Mouse (Mus musculus) lung, postnatal 14 days (tissue): ENCODE measurements around the gene Rtcb.
A peak's percentile ranks its signal among the peaks of the same experiment; 100 is the strongest.

Experiments
- DNase-seq: peaks from one replicate; pipeline ENCODE4 v3.0.0; 2021

Gene Rtcb

DNA sequence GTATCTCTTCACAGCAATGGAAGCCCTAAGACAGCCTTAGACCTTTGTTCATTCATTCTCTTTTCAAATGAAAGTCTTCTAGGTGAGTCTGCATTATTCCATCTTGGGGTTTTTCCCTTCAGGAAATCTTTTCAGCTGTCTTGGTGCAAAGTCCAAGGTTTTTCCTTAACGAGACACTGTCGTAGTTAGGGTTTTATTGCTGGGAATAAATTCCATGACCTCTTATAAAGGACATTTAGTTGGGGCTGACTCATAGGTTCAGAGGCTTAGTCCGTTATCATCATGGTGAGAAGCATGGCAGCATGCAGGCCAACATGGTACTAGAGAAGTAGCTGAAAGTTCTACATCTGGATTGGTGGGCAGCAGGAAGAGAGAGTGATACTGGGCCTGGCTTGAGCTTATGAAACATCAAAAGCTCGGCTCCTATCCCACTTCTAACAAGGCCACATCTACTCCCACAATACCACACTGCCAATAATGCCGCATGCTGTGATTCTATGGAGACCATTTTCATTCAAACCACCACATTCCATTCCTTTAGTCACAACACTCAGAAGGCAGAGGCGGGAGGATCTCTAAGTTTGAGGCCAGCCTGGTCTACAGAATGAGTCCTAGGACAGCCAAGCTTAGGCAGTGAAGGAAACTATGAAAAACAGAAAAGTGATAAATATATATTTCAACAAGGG is 21.2 kb downstream of the Rtcb start:
- no peak for DNase-seq

DNA sequence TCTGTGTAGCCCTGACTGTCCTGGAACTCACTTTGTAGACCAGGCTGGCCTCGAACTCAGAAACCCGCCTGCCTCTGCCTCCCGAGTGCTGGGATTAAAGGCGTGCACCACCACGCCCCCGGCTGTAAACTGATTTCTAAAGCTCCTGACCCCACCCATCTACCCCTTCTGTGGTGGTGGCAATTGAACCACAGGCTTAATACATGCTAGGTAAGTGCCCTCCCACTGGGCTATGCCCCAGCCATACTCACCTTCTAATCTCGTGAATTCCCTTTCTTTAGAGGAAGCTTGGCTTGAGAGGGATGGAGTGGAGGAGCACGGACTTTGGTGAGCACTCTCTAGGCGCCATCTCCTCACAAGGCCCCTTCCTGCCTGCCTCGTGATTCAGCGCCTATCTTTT is 27.7 kb downstream of the Rtcb start:
- DNase-seq = no peak

DNA sequence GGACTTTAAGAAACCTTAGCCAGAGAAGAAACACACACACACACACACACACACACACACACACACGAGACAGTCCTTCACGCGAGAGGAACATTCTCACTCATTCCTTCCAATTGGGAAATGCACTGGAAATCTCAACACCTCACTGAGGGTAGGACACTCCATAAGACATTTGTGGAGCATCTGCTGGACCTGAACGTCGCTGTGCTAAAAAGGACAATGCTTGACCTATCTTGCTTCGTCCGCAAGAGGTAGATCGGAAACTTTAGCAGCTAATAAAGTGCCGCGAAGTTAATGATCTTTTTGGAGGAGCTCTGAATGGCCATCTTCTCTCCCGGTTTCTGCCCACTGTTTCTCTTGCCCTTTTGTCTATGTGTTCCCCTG is 28.4 kb downstream of the Rtcb start:
- no peak for DNase-seq

DNA sequence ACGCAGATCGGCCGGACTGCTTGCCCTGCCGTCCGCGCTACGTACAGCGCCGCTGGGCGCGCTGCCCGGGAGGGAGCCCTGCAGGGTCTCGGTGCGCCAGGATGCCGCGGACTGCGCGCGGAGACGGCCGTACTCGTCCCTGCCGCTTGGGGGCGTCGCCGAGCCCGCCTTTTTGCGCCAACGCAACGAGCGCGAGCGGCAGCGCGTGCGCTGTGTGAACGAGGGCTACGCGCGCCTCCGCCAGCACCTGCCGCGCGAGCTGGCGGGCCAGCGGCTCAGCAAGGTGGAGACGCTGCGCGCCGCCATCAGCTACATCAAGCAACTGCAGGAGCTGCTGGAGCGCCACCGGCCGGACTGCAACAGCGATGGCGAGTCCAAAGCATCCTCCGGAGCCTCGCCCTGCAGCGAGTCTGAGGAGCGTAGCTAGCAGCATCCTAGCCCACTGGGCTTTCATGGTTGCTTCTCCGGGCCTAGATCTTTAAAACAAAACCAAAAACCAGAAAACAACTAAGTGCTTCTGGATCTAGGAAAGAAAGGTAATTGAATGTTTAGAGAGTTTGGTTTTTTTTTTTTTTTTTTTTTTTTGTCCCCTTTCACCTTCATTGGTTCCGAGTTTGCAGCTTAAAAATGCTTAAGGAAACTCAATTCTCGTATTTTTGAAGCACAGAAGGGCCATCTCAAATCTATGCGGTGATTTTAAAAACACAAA is 29.0 kb downstream of the Rtcb start:
- peak; percentile 63 for DNase-seq

DNA sequence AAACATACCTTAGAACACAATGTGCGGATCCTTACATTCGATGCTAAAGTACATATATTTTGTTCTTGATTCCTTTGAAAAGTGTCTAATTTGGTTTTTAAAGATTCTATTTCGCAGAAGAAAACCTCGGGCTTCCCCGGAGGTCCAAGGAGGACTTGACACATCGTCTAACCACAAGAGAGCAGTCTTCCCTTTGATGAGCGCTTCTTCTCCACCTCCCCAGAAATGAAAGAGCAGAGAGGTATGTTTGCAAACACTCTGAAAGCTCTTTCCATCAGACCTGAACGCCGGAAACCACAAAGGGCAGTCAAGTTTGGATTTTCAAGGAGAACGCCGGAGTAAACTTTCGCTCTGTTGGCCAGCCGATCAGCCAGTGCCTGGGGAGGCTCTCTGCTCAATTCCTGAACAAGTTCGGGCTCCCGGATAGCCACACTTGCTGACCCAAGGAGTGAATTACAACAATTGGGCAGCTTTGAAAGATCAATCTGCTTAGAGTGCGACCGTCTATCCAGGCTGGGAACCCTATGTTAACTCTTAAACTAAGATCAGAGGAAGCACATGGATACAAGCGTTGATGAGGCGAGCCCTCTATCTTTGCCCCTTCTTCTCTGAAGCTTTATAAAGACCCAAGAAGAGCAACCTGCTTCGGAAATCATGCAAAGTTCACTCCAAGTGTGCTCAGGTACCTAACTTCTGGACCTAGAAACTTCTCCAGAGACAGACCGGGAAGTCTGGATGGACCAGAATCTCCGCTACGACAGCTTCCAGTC is 29.8 kb downstream of the Rtcb start, which contains the start of gene Ascl4:
Gene Ascl4 (plus strand): TSS at position 6 of the 770 bp plus-strand sequence.
- DNase-seq = peak; percentile 4

DNA sequence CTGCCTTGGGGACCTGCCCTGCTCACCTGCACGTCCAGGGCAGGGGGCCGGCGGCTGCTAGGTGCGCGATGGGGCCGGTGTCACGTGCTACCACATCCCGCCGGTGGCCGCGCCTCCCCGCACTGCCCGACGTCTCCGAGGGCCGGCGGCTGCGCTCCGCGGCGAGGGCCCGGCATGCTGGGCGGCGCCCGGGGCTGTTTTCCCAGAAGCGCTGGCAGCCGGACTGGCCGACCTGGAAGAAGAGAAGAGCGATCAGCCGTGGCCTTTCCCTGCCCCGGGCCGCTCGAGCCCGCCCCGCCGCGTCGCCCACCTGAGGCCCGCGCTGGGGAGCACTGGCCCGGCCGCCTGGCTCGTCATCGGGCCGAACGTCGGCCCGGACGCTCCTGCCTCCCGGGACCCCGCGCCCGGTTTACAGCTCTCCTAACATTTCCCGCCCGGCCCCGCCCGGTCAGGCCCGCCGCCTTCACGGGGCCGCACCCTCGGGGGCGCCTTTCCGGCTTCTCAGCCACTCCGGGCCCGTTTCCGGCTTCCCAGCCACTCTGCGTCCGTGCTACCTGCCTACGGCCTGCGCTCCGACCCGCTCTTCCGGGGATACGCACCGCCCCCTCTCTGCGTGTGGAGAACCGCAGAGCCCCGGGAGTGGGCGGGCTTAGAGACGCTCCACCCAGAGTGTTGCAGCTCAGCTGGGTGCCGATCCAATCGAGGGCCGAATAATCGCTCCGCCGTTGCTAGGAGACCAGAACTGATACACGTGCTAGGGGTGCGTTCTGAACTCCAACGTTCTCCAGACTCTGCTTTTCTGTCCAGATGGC is 40.9 kb downstream of the Rtcb start, which contains the start of gene Prdm4:
Gene Prdm4 (minus strand): TSS at position 645 of the 812 bp plus-strand sequence.
- peak; percentile 96 for DNase-seq
